ENCODE assay signal across 26 mouse cellular contexts in the genomic region with DNA sequence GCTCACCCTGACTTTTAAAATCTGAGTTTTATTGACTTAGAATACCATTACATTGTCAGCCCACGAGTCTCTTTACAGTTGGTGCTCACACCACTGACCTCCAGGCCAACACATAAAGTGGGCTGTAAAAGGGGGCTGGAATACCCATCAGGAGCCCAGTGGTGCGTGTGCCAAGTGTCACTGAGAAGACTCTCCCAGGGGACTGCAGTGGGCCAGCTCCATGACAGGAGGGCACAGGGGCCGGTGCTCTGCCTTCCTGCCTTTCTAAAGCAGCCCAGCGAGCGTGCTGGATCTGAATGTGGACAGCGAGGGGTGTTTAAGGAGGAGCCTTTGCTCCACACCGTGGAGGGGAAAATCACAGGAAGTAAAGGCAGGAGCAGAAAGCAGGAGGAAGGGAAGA.
DNase-seq lines count a peak whose midpoint lies in the region; ATAC-seq and TF ChIP-seq lines count a peak whose summit lies in the region.
"Had no signal": no experiment of that assay in that cellular context is flagged by ENCODE, and none has a peak within 500 bp of the region (broad histone marks: within the 10 kb centered on the region; RNA-seq: fewer than 3 reads in every experiment).

No protein-coding gene starts in this region.

- no peak for DNase-seq in heart, adult 2 months
- DNase-seq in hindbrain, embryonic 14.5 days (ENCODE audit: low spot score): no peak
- no peak for DNase-seq in midbrain, embryonic 10.5 days (ENCODE audit: low spot score)
- no peak for DNase-seq in midbrain, postnatal 0 days (ENCODE audit: low spot score)
- no peak for DNase-seq in embryonic facial prominence, embryonic 10.5 days (ENCODE audit: low spot score)
- DNase-seq in gastrocnemius, postnatal 4 days (ENCODE audit: low spot score in 2 of 2): no peak
- DNase-seq: adrenal gland, postnatal 14 days; cerebellum, adult 8-10 months; cerebellum, postnatal 36 days; embryo, embryonic 11 days; gastrocnemius, postnatal 14 days; heart, postnatal 4 days; kidney, adult 8-10 months; liver; lung, postnatal 4 days; right cerebral cortex, postnatal 25 days; spleen, adult 18-20 months had no signal

- H3K4me3 ChIP-seq in heart, embryonic 12.5 days: no peak overlapping the region
- H3K4me3 ChIP-seq in heart, adult 2 months: no peak overlapping the region
- H3K4me3 ChIP-seq in hindbrain, embryonic 13.5 days: no peak overlapping the region
- H3K4me3 ChIP-seq in hindbrain, embryonic 14.5 days (replicated peaks; ENCODE audit: low read length): no peak overlapping the region
- no peak overlapping the region for H3K4me3 ChIP-seq in midbrain, embryonic 10.5 days
- no peak overlapping the region for H3K4me3 ChIP-seq in midbrain, postnatal 0 days (ENCODE audit: low read depth, low read length)
- H3K4me3 ChIP-seq in embryonic facial prominence, embryonic 10.5 days: no peak overlapping the region
- H3K4me3 ChIP-seq: embryonic facial prominence, embryonic 15.5 days; limb, embryonic 10.5 days; liver, embryonic 15.5 days; myocyte had no signal

- H3K36me3 ChIP-seq in heart, embryonic 12.5 days: no peaks in the 10 kb centered on the region
- H3K36me3 ChIP-seq in heart, adult 2 months (ENCODE audit: control insufficient read depth, insufficient read depth, low read length): no peaks in the 10 kb centered on the region
- H3K36me3 ChIP-seq in hindbrain, embryonic 13.5 days: no peaks in the 10 kb centered on the region
- H3K36me3 ChIP-seq in hindbrain, embryonic 14.5 days (replicated peaks; ENCODE audit: control insufficient read depth, insufficient read depth): no peaks in the 10 kb centered on the region
- H3K36me3 ChIP-seq in midbrain, embryonic 10.5 days: no peaks in the 10 kb centered on the region
- H3K36me3 ChIP-seq in midbrain, postnatal 0 days (ENCODE audit: insufficient read depth, low read length): no peaks in the 10 kb centered on the region
- H3K36me3 ChIP-seq in embryonic facial prominence, embryonic 10.5 days (replicated peaks): no peaks in the 10 kb centered on the region
- H3K36me3 ChIP-seq: embryonic facial prominence, embryonic 15.5 days; limb, embryonic 10.5 days; liver, embryonic 15.5 days had no signal

- no peaks in the 10 kb centered on the region for H3K9me3 ChIP-seq in heart, embryonic 12.5 days (replicated peaks)
- no peaks in the 10 kb centered on the region for H3K9me3 ChIP-seq in hindbrain, embryonic 13.5 days
- H3K9me3 ChIP-seq in hindbrain, embryonic 14.5 days (ENCODE audit: control insufficient read depth, low read length): no peaks in the 10 kb centered on the region
- H3K9me3 ChIP-seq in midbrain, embryonic 10.5 days (replicated peaks): no peaks in the 10 kb centered on the region
- no peaks in the 10 kb centered on the region for H3K9me3 ChIP-seq in midbrain, postnatal 0 days (ENCODE audit: low read length)
- H3K9me3 ChIP-seq in embryonic facial prominence, embryonic 10.5 days: no peaks in the 10 kb centered on the region
- H3K9me3 ChIP-seq: embryonic facial prominence, embryonic 15.5 days; limb, embryonic 10.5 days; liver, embryonic 15.5 days had no signal

- WGBS in heart, embryonic 12.5 days: 60% methylated on average over 7 of the region's 7 CpGs
- WGBS in heart, adult 2 months: 55% methylated on average over 7 of the region's 7 CpGs
- 39% methylated on average over 7 of the region's 7 CpGs for WGBS in hindbrain, embryonic 13.5 days
- WGBS in hindbrain, embryonic 14.5 days: 33% methylated on average over 7 of the region's 7 CpGs
- 52% methylated on average over 7 of the region's 7 CpGs for WGBS in midbrain, embryonic 10.5 days
- 44% methylated on average over 7 of the region's 7 CpGs for WGBS in midbrain, postnatal 0 days
- whole genome bisulfite sequencing in embryonic facial prominence, embryonic 10.5 days: 54% methylated on average over 7 of the region's 7 CpGs

- peaks cover 58% of the 10 kb centered on the region for H3K4me1 ChIP-seq in heart, embryonic 12.5 days (replicated peaks)
- peaks cover 2% of the 10 kb centered on the region; the same call in 1 of the 2 replicates for H3K4me1 ChIP-seq in heart, adult 2 months (ENCODE audit: control insufficient read depth, insufficient read depth, low read length)
- H3K4me1 ChIP-seq in hindbrain, embryonic 13.5 days (replicated peaks): peaks cover 58% of the 10 kb centered on the region
- H3K4me1 ChIP-seq in hindbrain, embryonic 14.5 days (replicated peaks; ENCODE audit: control insufficient read depth, insufficient read depth, low read length): peaks cover 27% of the 10 kb centered on the region
- H3K4me1 ChIP-seq in midbrain, embryonic 10.5 days: peaks cover 73% of the 10 kb centered on the region
- 0 out of 2 replicates have a peak, but pooled peaks cover 7% of the 10 kb centered on the region for H3K4me1 ChIP-seq in midbrain, postnatal 0 days (ENCODE audit: insufficient read depth, low read length)
- peaks cover 52% of the 10 kb centered on the region for H3K4me1 ChIP-seq in embryonic facial prominence, embryonic 10.5 days
- H3K4me1 ChIP-seq: liver, embryonic 15.5 days had no signal

- no peak for ATAC-seq in heart, embryonic 12.5 days (ENCODE audit: insufficient number of reproducible peaks, low FRiP score)
- no peak for ATAC-seq in hindbrain, embryonic 13.5 days (ENCODE audit: low FRiP score)
- ATAC-seq in hindbrain, embryonic 14.5 days (ENCODE audit: low FRiP score): no peak
- no peak for ATAC-seq in midbrain, postnatal 0 days (ENCODE audit: low FRiP score)
- ATAC-seq: CD4-positive, CD25-positive, alpha-beta regulatory T cell, adult 4 months; forebrain, embryonic 16.5 days; inflammation-experienced regulatory T-cells, adult 6 months had no signal

- no peak overlapping the region for H3K27ac ChIP-seq in heart, embryonic 12.5 days (ENCODE audit: poor library complexity, severe bottlenecking)
- no peak overlapping the region for H3K27ac ChIP-seq in heart, adult 2 months
- 0 out of 2 replicates have a peak overlapping the region, but pooled peaks have one; percentile 60 for H3K27ac ChIP-seq in hindbrain, embryonic 13.5 days
- no peak overlapping the region for H3K27ac ChIP-seq in hindbrain, embryonic 14.5 days
- H3K27ac ChIP-seq in midbrain, embryonic 10.5 days (replicated peaks): peak overlapping the region; percentile 63; the same call in 1 of the 2 replicates
- no peak overlapping the region for H3K27ac ChIP-seq in midbrain, postnatal 0 days (ENCODE audit: low read depth, low read length)
- H3K27ac ChIP-seq in embryonic facial prominence, embryonic 10.5 days (replicated peaks): peak overlapping the region; percentile 54
- H3K27ac ChIP-seq: embryonic facial prominence, embryonic 15.5 days; liver, embryonic 15.5 days had no signal

- H3K4me2 ChIP-seq in heart, embryonic 12.5 days: no peak overlapping the region
- H3K4me2 ChIP-seq in hindbrain, embryonic 13.5 days: no peak overlapping the region
- no peak overlapping the region for H3K4me2 ChIP-seq in hindbrain, embryonic 14.5 days (replicated peaks)
- H3K4me2 ChIP-seq in midbrain, postnatal 0 days (ENCODE audit: low read depth, low read length, poor library complexity, severe bottlenecking): no peak overlapping the region
- H3K4me2 ChIP-seq: embryonic facial prominence, embryonic 15.5 days; liver, embryonic 15.5 days had no signal

- H3K79me2 ChIP-seq in heart, adult 2 months (replicated peaks; ENCODE audit: control insufficient read depth, insufficient read depth, low read length): no peaks in the 10 kb centered on the region

- 0 out of 2 replicates have a peak overlapping the region, but pooled peaks have one; percentile 8 for H3K9ac ChIP-seq in heart, embryonic 12.5 days
- H3K9ac ChIP-seq in heart, adult 2 months (ENCODE audit: low read depth, low read length): no peak overlapping the region
- H3K9ac ChIP-seq in hindbrain, embryonic 13.5 days: no peak overlapping the region
- no peak overlapping the region for H3K9ac ChIP-seq in hindbrain, embryonic 14.5 days
- H3K9ac ChIP-seq in midbrain, postnatal 0 days (replicated peaks; ENCODE audit: low read length, poor library complexity, severe bottlenecking): no peak overlapping the region
- H3K9ac ChIP-seq: embryonic facial prominence, embryonic 15.5 days; liver, embryonic 15.5 days had no signal

- intact Hi-C loops in heart, adult 2 months (cut with DNase I): loop anchor here (10.0 kb wide), 1 partner anchor 279 kb away; the partner anchor contains the start of gene Mdga1

- no peaks in the 10 kb centered on the region for H3K27me3 ChIP-seq in heart, embryonic 12.5 days (replicated peaks)
- H3K27me3 ChIP-seq in heart, adult 2 months (ENCODE audit: control insufficient read depth, insufficient read depth, low read length): no peaks in the 10 kb centered on the region
- no peaks in the 10 kb centered on the region for H3K27me3 ChIP-seq in hindbrain, embryonic 13.5 days
- H3K27me3 ChIP-seq in hindbrain, embryonic 14.5 days (ENCODE audit: control insufficient read depth, insufficient read depth, low read length): no peaks in the 10 kb centered on the region
- H3K27me3 ChIP-seq in midbrain, embryonic 10.5 days (ENCODE audit: low read depth, poor library complexity, severe bottlenecking): no peaks in the 10 kb centered on the region
- no peaks in the 10 kb centered on the region for H3K27me3 ChIP-seq in midbrain, postnatal 0 days (ENCODE audit: insufficient read depth, low read length)
- H3K27me3 ChIP-seq in embryonic facial prominence, embryonic 10.5 days (replicated peaks; ENCODE audit: low read depth, poor library complexity, severe bottlenecking): no peaks in the 10 kb centered on the region
- H3K27me3 ChIP-seq: embryonic facial prominence, embryonic 15.5 days; liver, embryonic 15.5 days had no signal

- no peak for TF ChIP-seq EP300 in heart, adult 2 months (IDR thresholded peaks at IDR 0.05; ENCODE audit: insufficient read depth, low read depth, low read length)

- TF ChIP-seq CTCF in heart, adult 2 months (IDR thresholded peaks at IDR 0.05): no peak
- TF ChIP-seq CTCF in midbrain, postnatal 0 days (IDR thresholded peaks at IDR 0.05): no peak

- no peak for TF ChIP-seq POLR2A in heart, adult 2 months (IDR thresholded peaks at IDR 0.05; ENCODE audit: insufficient read depth, low read depth, low read length)

Comparison
In these comparisons a context has a peak if more than half of its experiments do, and no peak if none do; other contexts are left out.
1. H3K27ac ChIP-seq: peak in hindbrain, embryonic 13.5 days (single experiment), midbrain, embryonic 10.5 days (single experiment) and embryonic facial prominence, embryonic 10.5 days (single experiment); none in heart, embryonic 12.5 days (single experiment), heart, adult 2 months (single experiment), hindbrain, embryonic 14.5 days (single experiment) and midbrain, postnatal 0 days (single experiment).